Mouse (Mus musculus) intestine, embryonic 15.5 days (tissue): ENCODE data around the gene Hpcal1. TPM values are rescaled to one million over a fixed set of nuclear protein-coding genes. Genes with fewer than 3 reads are reported as not detected.

Source experiments
- ATAC-seq: fragments of 200-750 bp; cut with Nextera tagmentation; 2 replicates; pipeline ENCODE4 v1.8.0; 2017; ENCODE audit warnings: moderate TSS enrichment, moderate library complexity
- H3K27ac ChIP-seq: fragments of 300-500 bp; sonication (generic); 2 replicates; pipeline ENCODE4 v1.5.1; 2015; ENCODE audit warnings: mild to moderate bottlenecking, inconsistent platforms
- H3K27me3 ChIP-seq: fragments of 300-500 bp; sonication (generic); replicated peaks from 2 replicates; pipeline ENCODE4 v1.6.1; 2015; ENCODE audit warnings: inconsistent platforms
- H3K36me3 ChIP-seq: fragments of 300-500 bp; sonication (generic); 2 replicates; pipeline ENCODE4 v1.6.1; 2015; ENCODE audit warnings: inconsistent platforms
- H3K4me1 ChIP-seq: fragments of 300-500 bp; sonication (generic); replicated peaks from 2 replicates; pipeline ENCODE4 v1.6.1; 2015; ENCODE audit warnings: inconsistent platforms
- H3K4me2 ChIP-seq: fragments of 300-500 bp; sonication (generic); replicated peaks from 2 replicates; pipeline ENCODE4 v1.6.1; 2015; ENCODE audit warnings: mild to moderate bottlenecking, inconsistent platforms
- H3K4me3 ChIP-seq: fragments of 300-500 bp; sonication (generic); replicated peaks from 2 replicates; pipeline ENCODE4 v1.5.1; 2015; ENCODE audit warnings: inconsistent platforms
- H3K9ac ChIP-seq: fragments of 300-500 bp; sonication (generic); 2 replicates; pipeline ENCODE4 v1.6.1; 2015; ENCODE audit warnings: inconsistent platforms
- H3K9me3 ChIP-seq: fragments of 300-500 bp; sonication (generic); 2 replicates; pipeline ENCODE4 v1.6.1; 2016; ENCODE audit warnings: inconsistent platforms
- WGBS: fragments of 180-500 bp; shearing (Covaris S2); methylation state at CpG from one replicate; pipeline ENCODE4 v1.1.7; 2015; 5-methylcytosine and 5-hydroxymethylcytosine counted together
- polyA plus RNA-seq: library from polyadenylated mRNA; unstranded; fragments of >200 nt; fragmentation: Nextera tagmentation; extraction: Ambion mirVana; gene quantifications from 2 replicates; pipeline ENCODE4 v1.2.1, GENCODE M21; 2015

Hpcal1 gene
- polyA plus RNA-seq, 1 experiment from 2014 or later, result 46.7 TPM

- H3K4me1 ChIP-seq, result peaks cover 32% of the 10 kb centered on the region
- no peak overlapping the region for H3K4me2 ChIP-seq
- H3K27me3 ChIP-seq, result no peaks in the 10 kb centered on the region
- no peak for ATAC-seq
- H3K9me3 ChIP-seq, result no peaks in the 10 kb centered on the region
- no peak overlapping the region for H3K9ac ChIP-seq
- no peak overlapping the region for H3K4me3 ChIP-seq
- no peaks in the 10 kb centered on the region for H3K36me3 ChIP-seq
- H3K27ac ChIP-seq, result no peak overlapping the region
- WGBS, result 93% methylated on average over 1 of the region's 1 CpGs
These were observed 32.5 kb downstream of the Hpcal1 start for GRCm38 (mm10) chr12:17723182-17723570.

GRCm38 (mm10) chr12:17723999-17724398 is 33.3 kb downstream of the Hpcal1 start:
- Histone ChIP-seq H3K9ac (no peak overlapping the region), H3K4me3 (no peak overlapping the region), H3K27ac (peak overlapping the region; percentile 79), H3K27me3 (no peaks in the 10 kb centered on the region), H3K4me1 (peaks cover 33% of the 10 kb centered on the region), H3K4me2 (no peak overlapping the region), H3K36me3 (no peaks in the 10 kb centered on the region), H3K9me3 (no peaks in the 10 kb centered on the region)
- no peak for ATAC-seq
- WGBS, result 37% methylated on average over 6 of the region's 6 CpGs

GRCm38 (mm10) chr12:17724412-17725090 is 33.9 kb downstream of the Hpcal1 start:
- Histone ChIP-seq H3K4me2 (no peak overlapping the region), H3K36me3 (no peaks in the 10 kb centered on the region), H3K27ac (peak overlapping the region; percentile 79), H3K4me1 (peaks cover 33% of the 10 kb centered on the region), H3K4me3 (no peak overlapping the region), H3K9ac (no peak overlapping the region), H3K9me3 (no peaks in the 10 kb centered on the region), H3K27me3 (no peaks in the 10 kb centered on the region)
- WGBS, result 48% methylated on average over 3 of the region's 3 CpGs
- peak; percentile 84 for ATAC-seq

GRCm38 (mm10) chr12:17725592-17725991 is 34.9 kb downstream of the Hpcal1 start:
- H3K4me1 ChIP-seq, result peaks cover 33% of the 10 kb centered on the region
- H3K27me3 ChIP-seq, result no peaks in the 10 kb centered on the region
- no peak overlapping the region for H3K9ac ChIP-seq
- ATAC-seq, result no peak
- no peak overlapping the region for H3K4me3 ChIP-seq
- WGBS, result 55% methylated on average over 6 of the region's 6 CpGs
- H3K4me2 ChIP-seq, result peak overlapping the region; percentile 24
- H3K27ac ChIP-seq, result peak overlapping the region; percentile 79
- no peaks in the 10 kb centered on the region for H3K36me3 ChIP-seq
- H3K9me3 ChIP-seq, result no peaks in the 10 kb centered on the region

- Histone ChIP-seq H3K4me3 (no peak overlapping the region), H3K27ac (peak overlapping the region; percentile 79; the same call in 1 of the 2 replicates), H3K9ac (no peak overlapping the region), H3K36me3 (no peaks in the 10 kb centered on the region), H3K4me2 (no peak overlapping the region), H3K27me3 (no peaks in the 10 kb centered on the region), H3K4me1 (peaks cover 34% of the 10 kb centered on the region), H3K9me3 (no peaks in the 10 kb centered on the region)
- WGBS, result 63% methylated on average over 10 of the region's 10 CpGs
- no peak for ATAC-seq
These were observed 36.1 kb downstream of the Hpcal1 start for GRCm38 (mm10) chr12:17726576-17727320.

- H3K27ac ChIP-seq, result peak overlapping the region; percentile 34
- peak; percentile 39; the same call in 1 of the 2 replicates for ATAC-seq
- H3K4me2 ChIP-seq, result peak overlapping the region; percentile 24
- no peaks in the 10 kb centered on the region for H3K9me3 ChIP-seq
- no peak overlapping the region for H3K9ac ChIP-seq
- H3K4me3 ChIP-seq, result no peak overlapping the region
- H3K36me3 ChIP-seq, result no peaks in the 10 kb centered on the region
- 30% methylated on average over 13 of the region's 13 CpGs for WGBS
- no peaks in the 10 kb centered on the region for H3K27me3 ChIP-seq
- peaks cover 45% of the 10 kb centered on the region for H3K4me1 ChIP-seq
These were observed 37.2 kb downstream of the Hpcal1 start for GRCm38 (mm10) chr12:17727676-17728339.

GRCm38 (mm10) chr12:17729211-17729900 is 38.7 kb downstream of the Hpcal1 start:
- Histone ChIP-seq H3K27me3 (no peaks in the 10 kb centered on the region), H3K9me3 (no peaks in the 10 kb centered on the region), H3K27ac (no peak overlapping the region), H3K9ac (no peak overlapping the region), H3K36me3 (no peaks in the 10 kb centered on the region), H3K4me3 (no peak overlapping the region), H3K4me1 (peaks cover 48% of the 10 kb centered on the region), H3K4me2 (no peak overlapping the region)
- ATAC-seq, result no peak
- WGBS, result 86% methylated on average over 13 of the region's 13 CpGs

- H3K4me1 ChIP-seq, result peaks cover 44% of the 10 kb centered on the region
- WGBS, result 70% methylated on average over 7 of the region's 7 CpGs
- no peak for ATAC-seq
- H3K4me3 ChIP-seq, result no peak overlapping the region
- H3K9ac ChIP-seq, result no peak overlapping the region
- peak overlapping the region; percentile 78 for H3K27ac ChIP-seq
- H3K4me2 ChIP-seq, result 0 out of 2 replicates have a peak overlapping the region, but pooled peaks have one; percentile 11
- no peaks in the 10 kb centered on the region for H3K9me3 ChIP-seq
- H3K36me3 ChIP-seq, result no peaks in the 10 kb centered on the region
- H3K27me3 ChIP-seq, result no peaks in the 10 kb centered on the region
These were observed 41.4 kb downstream of the Hpcal1 start for GRCm38 (mm10) chr12:17732006-17732405.

GRCm38 (mm10) chr12:17732546-17732945 is 41.9 kb downstream of the Hpcal1 start:
- 67% methylated on average over 4 of the region's 4 CpGs for WGBS
- ATAC-seq, result peak; percentile 7; the same call in 1 of the 2 replicates
- Histone ChIP-seq H3K4me2 (no peak overlapping the region; the same call in 1 of the 2 replicates), H3K27ac (peak overlapping the region; percentile 78), H3K9me3 (no peaks in the 10 kb centered on the region), H3K9ac (no peak overlapping the region), H3K27me3 (no peaks in the 10 kb centered on the region), H3K4me1 (peaks cover 45% of the 10 kb centered on the region), H3K4me3 (no peak overlapping the region), H3K36me3 (no peaks in the 10 kb centered on the region)

GRCm38 (mm10) chr12:17733114-17733904 is 42.7 kb downstream of the Hpcal1 start:
- 0 out of 2 replicates have a peak overlapping the region, but pooled peaks have one; percentile 28 for H3K4me2 ChIP-seq
- peaks cover 40% of the 10 kb centered on the region for H3K4me1 ChIP-seq
- WGBS, result 31% methylated on average over 6 of the region's 6 CpGs

GRCm38 (mm10) chr12:17736396-17736795 is 45.7 kb downstream of the Hpcal1 start:
- Histone ChIP-seq H3K4me3 (no peak overlapping the region), H3K27ac (no peak overlapping the region), H3K4me2 (no peak overlapping the region), H3K9me3 (no peaks in the 10 kb centered on the region), H3K27me3 (no peaks in the 10 kb centered on the region), H3K36me3 (no peaks in the 10 kb centered on the region), H3K4me1 (peaks cover 49% of the 10 kb centered on the region), H3K9ac (no peak overlapping the region)
- 79% methylated on average over 6 of the region's 6 CpGs for WGBS
- ATAC-seq, result no peak

More at GRCm38 (mm10) chr12:17733114-17733904, 42.7 kb downstream of the Hpcal1 start:
- H3K27ac ChIP-seq, result peak overlapping the region; percentile 78
- peak; percentile 86 for ATAC-seq
- H3K27me3 ChIP-seq, result no peaks in the 10 kb centered on the region
- no peaks in the 10 kb centered on the region for H3K36me3 ChIP-seq
- no peak overlapping the region for H3K4me3 ChIP-seq
- H3K9me3 ChIP-seq, result no peaks in the 10 kb centered on the region
- H3K9ac ChIP-seq, result no peak overlapping the region
